Mouse (Mus musculus): ENCODE measurements around the gene Brf1.

The Brf1 gene

GRCm38 (mm10) chr12:112938873-112939565, 61.5 kb downstream of the Brf1 start:
- no peak for DNase-seq (ENCODE audit: low spot score)

- DNase-seq (ENCODE audit: low spot score) = no peak
Measured at GRCm38 (mm10) chr12:112938366-112938765, 62.1 kb downstream of the Brf1 start.

GRCm38 (mm10) chr12:112937906-112938305, 62.6 kb downstream of the Brf1 start:
- DNase-seq (ENCODE audit: low spot score) = no peak

- DNase-seq (ENCODE audit: low spot score) = no peak
Measured at GRCm38 (mm10) chr12:112932647-112933046, 67.9 kb downstream of the Brf1 start.

GRCm38 (mm10) chr12:112929562-112930352, 70.7 kb downstream of the Brf1 start, which contains the start of gene Jag2:
Gene Jag2, minus strand, starts transcription at chr12:112929776.
- no peak for DNase-seq (ENCODE audit: low spot score)

- no peak for DNase-seq (ENCODE audit: low spot score)
Measured at GRCm38 (mm10) chr12:112928401-112929241, 71.9 kb downstream of the Brf1 start.

- no peak for DNase-seq (ENCODE audit: low spot score)
Measured at GRCm38 (mm10) chr12:112927265-112927664, 73.2 kb downstream of the Brf1 start.

- no peak for DNase-seq (ENCODE audit: low spot score)
Measured at GRCm38 (mm10) chr12:112925950-112926349, 74.6 kb downstream of the Brf1 start.

GRCm38 (mm10) chr12:112922541-112922940, 78.0 kb downstream of the Brf1 start:
- DNase-seq (ENCODE audit: low spot score) = no peak

- DNase-seq (ENCODE audit: low spot score) = no peak
Measured at GRCm38 (mm10) chr12:112921518-112921917, 79.0 kb downstream of the Brf1 start.

GRCm38 (mm10) chr12:112917906-112918305, 82.6 kb downstream of the Brf1 start:
- no peak for DNase-seq (ENCODE audit: low spot score)

- DNase-seq (ENCODE audit: low spot score) = no peak
Measured at GRCm38 (mm10) chr12:112917486-112917885, 83.0 kb downstream of the Brf1 start.

- DNase-seq (ENCODE audit: low spot score) = no peak
Measured at GRCm38 (mm10) chr12:112916698-112917400, 83.7 kb downstream of the Brf1 start.

- DNase-seq (ENCODE audit: low spot score) = no peak
Measured at GRCm38 (mm10) chr12:112915587-112915986, 84.9 kb downstream of the Brf1 start.

- no peak for DNase-seq (ENCODE audit: low spot score)
Measured at GRCm38 (mm10) chr12:112914527-112914926, 86.0 kb downstream of the Brf1 start.

- DNase-seq (ENCODE audit: low spot score) = no peak
Measured at GRCm38 (mm10) chr12:112912951-112913745, 87.4 kb downstream of the Brf1 start.

- no peak for DNase-seq (ENCODE audit: low spot score)
Measured at GRCm38 (mm10) chr12:112911701-112912100, 88.8 kb downstream of the Brf1 start.
